Mouse (Mus musculus): ENCODE data around the gene Rpp38. TPM values are rescaled to one million over a fixed set of nuclear protein-coding genes. Genes with fewer than 3 reads are reported as not detected.
A peak's percentile ranks its signal among the peaks of the same experiment; 100 is the strongest.

The Rpp38 gene
- polyA plus RNA-seq, 1 experiment from 2014 or later = 28.3 TPM

GRCm38 (mm10) chr2:3335611-3336301, 3.3 kb upstream of the Rpp38 start, which contains the start of gene Acbd7:
TSS of gene Acbd7 (plus strand) at chr2:3336168.
- peaks cover 11% of the 10 kb centered on the region for H3K4me1 ChIP-seq (replicated peaks; ENCODE audit: control insufficient read depth, insufficient read depth, low read length)
- H3K9me3 ChIP-seq (ENCODE audit: control insufficient read depth, low read length) = no peaks in the 10 kb centered on the region
- H3K27ac ChIP-seq (ENCODE audit: low read depth) = no peak within 1 kb of the TSS
- peak within 1 kb of the TSS; percentile 56 for H3K4me2 ChIP-seq (ENCODE audit: low read length)
- peaks cover 11% of the 10 kb centered on the region; the same call in 1 of the 2 replicates for H3K27me3 ChIP-seq (replicated peaks; ENCODE audit: control insufficient read depth, insufficient read depth, low read length)
- DNase-seq (ENCODE audit: low spot score) (peak; percentile 73), ATAC-seq (replicated peaks; ENCODE audit: low FRiP score, low TSS enrichment, low read depth) (0 out of 2 replicates have a peak, but pooled peaks have one; percentile 17)
- no peak within 1 kb of the TSS for H3K9ac ChIP-seq (ENCODE audit: low read length)
- WGBS = 4% methylated on average over 20 of the region's 20 CpGs
- peak within 1 kb of the TSS; percentile 25 for H3K4me3 ChIP-seq (ENCODE audit: low read depth, low read length)
- H3K36me3 ChIP-seq (ENCODE audit: control insufficient read depth, insufficient read depth, low read length) = no peaks in the 10 kb centered on the region

- Histone ChIP-seq H3K4me2 (ENCODE audit: low read length) (no peak overlapping the region), H3K4me3 (ENCODE audit: low read depth, low read length) (no peak overlapping the region), H3K36me3 (ENCODE audit: control insufficient read depth, insufficient read depth, low read length) (peaks cover 10% of the 10 kb centered on the region), H3K27me3 (replicated peaks; ENCODE audit: control insufficient read depth, insufficient read depth, low read length) (peaks cover 11% of the 10 kb centered on the region; the same call in 1 of the 2 replicates), H3K9ac (ENCODE audit: low read length) (no peak overlapping the region), H3K9me3 (ENCODE audit: control insufficient read depth, low read length) (no peaks in the 10 kb centered on the region), H3K27ac (ENCODE audit: low read depth) (no peak overlapping the region), H3K4me1 (replicated peaks; ENCODE audit: control insufficient read depth, insufficient read depth, low read length) (peaks cover 15% of the 10 kb centered on the region)
- DNase-seq (ENCODE audit: low spot score) (no peak), ATAC-seq (replicated peaks; ENCODE audit: low FRiP score, low TSS enrichment, low read depth) (no peak)
- WGBS = 91% methylated on average over 12 of the region's 12 CpGs
Measured at GRCm38 (mm10) chr2:3333761-3334160, 1.3 kb upstream of the Rpp38 start.

GRCm38 (mm10) chr2:3332056-3332455, 387 bp downstream of the Rpp38 start:
- Histone ChIP-seq H3K4me2 (ENCODE audit: low read length) (peak overlapping the region; percentile 82), H3K27me3 (replicated peaks; ENCODE audit: control insufficient read depth, insufficient read depth, low read length) (peaks cover 11% of the 10 kb centered on the region; the same call in 1 of the 2 replicates), H3K4me3 (ENCODE audit: low read depth, low read length) (peak overlapping the region; percentile 76), H3K9ac (ENCODE audit: low read length) (peak overlapping the region; percentile 79), H3K36me3 (ENCODE audit: control insufficient read depth, insufficient read depth, low read length) (peaks cover 20% of the 10 kb centered on the region), H3K4me1 (replicated peaks; ENCODE audit: control insufficient read depth, insufficient read depth, low read length) (peaks cover 15% of the 10 kb centered on the region), H3K9me3 (ENCODE audit: control insufficient read depth, low read length) (no peaks in the 10 kb centered on the region), H3K27ac (ENCODE audit: low read depth) (peak overlapping the region; percentile 87)
- 1% methylated on average over 21 of the region's 21 CpGs for WGBS
- DNase-seq (ENCODE audit: low spot score) (no peak), ATAC-seq (replicated peaks; ENCODE audit: low FRiP score, low TSS enrichment, low read depth) (no peak)

GRCm38 (mm10) chr2:3331071-3331703, 1.3 kb downstream of the Rpp38 start:
- no peaks in the 10 kb centered on the region for H3K9me3 ChIP-seq (ENCODE audit: control insufficient read depth, low read length)

GRCm38 (mm10) chr2:3327351-3327750, 5.1 kb downstream of the Rpp38 start:
- no peak overlapping the region for H3K4me3 ChIP-seq (ENCODE audit: low read depth, low read length)
- H3K4me1 ChIP-seq (replicated peaks; ENCODE audit: control insufficient read depth, insufficient read depth, low read length) = peaks cover 15% of the 10 kb centered on the region
- DNase-seq (ENCODE audit: low spot score) (peak; percentile 61), ATAC-seq (replicated peaks; ENCODE audit: low FRiP score, low TSS enrichment, low read depth) (no peak)
- no peak overlapping the region for H3K9ac ChIP-seq (ENCODE audit: low read length)
- H3K27ac ChIP-seq (ENCODE audit: low read depth) = no peak overlapping the region
- no peak overlapping the region for H3K4me2 ChIP-seq (ENCODE audit: low read length)
- WGBS = 50% methylated on average over 1 of the region's 1 CpGs
- H3K9me3 ChIP-seq (ENCODE audit: control insufficient read depth, low read length) = no peaks in the 10 kb centered on the region
- peaks cover 60% of the 10 kb centered on the region for H3K36me3 ChIP-seq (ENCODE audit: control insufficient read depth, insufficient read depth, low read length)
- no peaks in the 10 kb centered on the region for H3K27me3 ChIP-seq (replicated peaks; ENCODE audit: control insufficient read depth, insufficient read depth, low read length)

More at GRCm38 (mm10) chr2:3331071-3331703, 1.3 kb downstream of the Rpp38 start:
- Histone ChIP-seq H3K36me3 (ENCODE audit: control insufficient read depth, insufficient read depth, low read length) (peaks cover 28% of the 10 kb centered on the region), H3K4me3 (ENCODE audit: low read depth, low read length) (peak overlapping the region; percentile 76), H3K4me1 (replicated peaks; ENCODE audit: control insufficient read depth, insufficient read depth, low read length) (peaks cover 15% of the 10 kb centered on the region), H3K9ac (ENCODE audit: low read length) (peak overlapping the region; percentile 79), H3K27me3 (replicated peaks; ENCODE audit: control insufficient read depth, insufficient read depth, low read length) (peaks cover 7% of the 10 kb centered on the region; the same call in 1 of the 2 replicates), H3K27ac (ENCODE audit: low read depth) (no peak overlapping the region), H3K4me2 (ENCODE audit: low read length) (peak overlapping the region; percentile 82)
- WGBS = 67% methylated on average over 5 of the region's 5 CpGs
- no peak for ATAC-seq (replicated peaks; ENCODE audit: low FRiP score, low TSS enrichment, low read depth)
- DNase-seq (ENCODE audit: low spot score) = no peak

- Histone ChIP-seq H3K36me3 (ENCODE audit: control insufficient read depth, insufficient read depth, low read length) (peaks cover 65% of the 10 kb centered on the region), H3K9ac (ENCODE audit: low read length) (no peak overlapping the region), H3K27me3 (replicated peaks; ENCODE audit: control insufficient read depth, insufficient read depth, low read length) (no peaks in the 10 kb centered on the region), H3K9me3 (ENCODE audit: control insufficient read depth, low read length) (no peaks in the 10 kb centered on the region), H3K27ac (ENCODE audit: low read depth) (no peak overlapping the region), H3K4me1 (replicated peaks; ENCODE audit: control insufficient read depth, insufficient read depth, low read length) (peaks cover 12% of the 10 kb centered on the region), H3K4me2 (ENCODE audit: low read length) (no peak overlapping the region), H3K4me3 (ENCODE audit: low read depth, low read length) (no peak overlapping the region)
- 82% methylated on average over 1 of the region's 1 CpGs for WGBS
- DNase-seq (ENCODE audit: low spot score) (no peak), ATAC-seq (replicated peaks; ENCODE audit: low FRiP score, low TSS enrichment, low read depth) (no peak)
Measured at GRCm38 (mm10) chr2:3326547-3326946, 5.9 kb downstream of the Rpp38 start.

GRCm38 (mm10) chr2:3324381-3325130, 7.9 kb downstream of the Rpp38 start:
- no peak overlapping the region for H3K9ac ChIP-seq (ENCODE audit: low read length)
- H3K4me3 ChIP-seq (ENCODE audit: low read depth, low read length) = no peak overlapping the region
- no peaks in the 10 kb centered on the region for H3K4me1 ChIP-seq (replicated peaks; ENCODE audit: control insufficient read depth, insufficient read depth, low read length)
- no peak overlapping the region for H3K4me2 ChIP-seq (ENCODE audit: low read length)
- H3K27me3 ChIP-seq (replicated peaks; ENCODE audit: control insufficient read depth, insufficient read depth, low read length) = no peaks in the 10 kb centered on the region
- H3K9me3 ChIP-seq (ENCODE audit: control insufficient read depth, low read length) = no peaks in the 10 kb centered on the region
- no peak overlapping the region for H3K27ac ChIP-seq (ENCODE audit: low read depth)
- DNase-seq (ENCODE audit: low spot score) (no peak), ATAC-seq (replicated peaks; ENCODE audit: low FRiP score, low TSS enrichment, low read depth) (no peak)
- WGBS = 91% methylated on average over 7 of the region's 7 CpGs
- H3K36me3 ChIP-seq (ENCODE audit: control insufficient read depth, insufficient read depth, low read length) = peaks cover 67% of the 10 kb centered on the region

- no peak for DNase-seq (ENCODE audit: low spot score)
- H3K27ac ChIP-seq (ENCODE audit: low read depth) = no peak overlapping the region
- no peak for ATAC-seq (replicated peaks; ENCODE audit: low FRiP score, low TSS enrichment, low read depth)
- H3K36me3 ChIP-seq (ENCODE audit: control insufficient read depth, insufficient read depth, low read length) = peaks cover 64% of the 10 kb centered on the region
- no peak overlapping the region for H3K9ac ChIP-seq (ENCODE audit: low read length)
- H3K4me1 ChIP-seq (replicated peaks; ENCODE audit: control insufficient read depth, insufficient read depth, low read length) = no peaks in the 10 kb centered on the region
- WGBS = 76% methylated on average over 2 of the region's 2 CpGs
- no peaks in the 10 kb centered on the region for H3K9me3 ChIP-seq (ENCODE audit: control insufficient read depth, low read length)
- no peak overlapping the region for H3K4me2 ChIP-seq (ENCODE audit: low read length)
- H3K27me3 ChIP-seq (replicated peaks; ENCODE audit: control insufficient read depth, insufficient read depth, low read length) = no peaks in the 10 kb centered on the region
- H3K4me3 ChIP-seq (ENCODE audit: low read depth, low read length) = no peak overlapping the region
Measured at GRCm38 (mm10) chr2:3323132-3323531, 9.3 kb downstream of the Rpp38 start.

Data from intestine, embryonic 14.5 days (tissue).